Mouse (Mus musculus): ENCODE measurements around the gene Tbxas1. TPM values are rescaled to one million over a fixed set of nuclear protein-coding genes. Genes with fewer than 3 reads are reported as not detected.

Gene Tbxas1
- total and polyA plus RNA-seq, 3 experiments, result not detected

DNA sequence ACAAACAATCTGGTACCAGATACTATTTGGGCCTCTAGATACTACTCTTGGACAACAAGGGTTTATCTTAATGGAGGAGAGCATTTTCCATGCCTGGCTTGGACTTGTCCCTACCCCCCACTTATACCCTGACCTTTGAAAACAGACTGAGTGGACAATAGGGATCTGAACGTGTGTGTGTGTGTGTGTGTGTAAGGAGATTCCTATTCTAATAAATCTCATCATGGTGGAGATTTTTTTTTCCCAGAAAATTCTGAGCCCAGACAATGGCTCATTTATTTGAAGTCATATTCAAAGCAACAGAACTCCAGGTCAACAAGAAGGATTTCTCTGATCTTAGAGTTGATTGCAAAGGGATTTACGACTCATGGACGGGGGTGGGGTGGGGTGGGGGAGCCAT lies 183.7 kb downstream of the Tbxas1 start:
- H3K27me3 ChIP-seq (replicated peaks), result no peaks in the 10 kb centered on the region
- no peak overlapping the region for H3K4me2 ChIP-seq (ENCODE audit: insufficient read depth, low read depth, poor library complexity, severe bottlenecking)
- no peak for TF ChIP-seq MEF2A (IDR thresholded peaks at IDR 0.05; ENCODE audit: borderline replicate concordance, low read depth, low read length)
- no peak for TF ChIP-seq PAX5 (IDR thresholded peaks at IDR 0.05; ENCODE audit: low read length)
- peaks cover 10 to 47% of the 10 kb centered on the region in 2 experiments; a peak in 3 of 4 replicates for H3K4me1 ChIP-seq (ENCODE audit: control insufficient read depth in 1 of 2, insufficient read depth in 2 of 2)
- in situ Hi-C loops (cut with MboI; ENCODE audit: low pct_ligation_motif_present, low pct_unique_long_range_greater_than_20kb, low sequenced_read_pairs) (loop anchor here (25.0 kb wide), 1 partner anchor 322 kb away; no protein-coding TSS in a partner anchor), dilution Hi-C loops (cut with MboI; ENCODE audit: extremely low pct_ligation_motif_present, extremely low pct_unique_long_range_greater_than_20kb, low sequenced_read_pairs) (no loop called here)
- no peak overlapping the region for H3K27ac ChIP-seq (ENCODE audit: insufficient read depth, low read depth)
- H3K36me3 ChIP-seq (replicated peaks in 1 of 2; ENCODE audit: control insufficient read depth in 1 of 2, insufficient read depth in 1 of 2, low read length in 1 of 2), result no peaks in the 10 kb centered on the region
- H3K9ac ChIP-seq (ENCODE audit: insufficient read depth, low read depth), result no peak overlapping the region
- no peak overlapping the region for H3K4me3 ChIP-seq (replicated peaks in 1 of 3; ENCODE audit: low read depth in 2 of 3, low read length in 2 of 3, poor library complexity in 1 of 3)
- DNase-seq (ENCODE audit: extremely low read depth), result no peak
- no peaks in the 10 kb centered on the region for H3K79me2 ChIP-seq (replicated peaks; ENCODE audit: control insufficient read depth, extremely low read depth, insufficient read depth, poor library complexity, severe bottlenecking)
- H3K9me3 ChIP-seq (replicated peaks; ENCODE audit: low read length), result peaks cover 3% of the 10 kb centered on the region

DNA sequence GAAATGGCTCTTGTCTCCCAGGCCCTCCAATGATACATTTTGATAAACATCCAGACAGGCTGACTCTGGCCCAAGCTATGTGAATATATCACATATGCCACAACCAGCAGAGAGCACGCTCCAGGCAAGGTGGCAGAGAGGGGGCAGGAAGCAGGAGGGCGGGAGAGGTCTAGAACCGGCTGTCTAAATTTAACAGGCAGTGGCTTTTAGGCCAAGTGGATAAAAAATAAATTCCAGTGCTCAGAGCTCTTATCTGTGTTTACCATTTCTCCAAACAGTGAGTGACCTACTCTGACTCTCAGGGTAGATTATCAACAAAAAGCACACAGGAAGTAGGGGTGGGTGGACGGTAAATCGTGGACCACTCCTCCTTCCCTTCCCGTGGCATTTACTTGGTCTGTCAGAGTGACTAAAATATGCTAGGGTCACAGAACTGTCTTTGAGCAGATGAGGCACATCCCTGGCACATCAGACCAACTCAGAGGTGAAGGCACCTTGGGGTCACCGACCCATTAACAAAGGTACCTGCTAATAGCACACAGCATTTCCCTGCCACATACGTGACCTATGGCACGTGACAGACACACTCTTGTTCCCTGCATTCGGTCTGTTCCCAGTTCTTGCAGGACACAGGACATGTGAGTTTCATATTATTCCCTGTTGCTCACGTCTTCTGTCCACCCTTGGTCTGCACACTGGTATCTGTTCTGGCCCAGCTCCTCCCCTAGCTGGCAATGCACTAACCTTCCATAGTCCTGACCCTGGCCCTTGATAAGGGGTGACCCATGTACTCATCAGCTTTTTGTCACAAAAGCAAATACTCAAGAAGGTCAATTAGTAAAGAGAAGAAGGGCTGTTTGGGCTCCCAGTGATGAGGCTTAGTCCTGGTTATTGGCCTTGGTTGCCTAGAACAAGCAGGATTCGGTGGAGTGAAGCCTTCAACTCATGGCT lies 184.6 kb downstream of the Tbxas1 start:
- no peak for DNase-seq (ENCODE audit: extremely low read depth)
- Histone ChIP-seq H3K27ac (ENCODE audit: insufficient read depth, low read depth) (no peak overlapping the region), H3K36me3 (replicated peaks in 1 of 2; ENCODE audit: control insufficient read depth in 1 of 2, insufficient read depth in 1 of 2, low read length in 1 of 2) (no peaks in the 10 kb centered on the region), H3K4me2 (ENCODE audit: insufficient read depth, low read depth, poor library complexity, severe bottlenecking) (no peak overlapping the region), H3K4me1 (ENCODE audit: control insufficient read depth in 1 of 2, insufficient read depth in 2 of 2) (peaks cover 10 to 38% of the 10 kb centered on the region in 2 experiments; a peak in 3 of 4 replicates), H3K79me2 (replicated peaks; ENCODE audit: control insufficient read depth, extremely low read depth, insufficient read depth, poor library complexity, severe bottlenecking) (no peaks in the 10 kb centered on the region), H3K9me3 (replicated peaks; ENCODE audit: low read length) (peaks cover 3% of the 10 kb centered on the region), H3K27me3 (replicated peaks) (no peaks in the 10 kb centered on the region), H3K4me3 (replicated peaks in 1 of 3; ENCODE audit: low read depth in 2 of 3, low read length in 2 of 3, poor library complexity in 1 of 3) (no peak overlapping the region), H3K9ac (ENCODE audit: insufficient read depth, low read depth) (no peak overlapping the region)
- TF ChIP-seq CHD2 (IDR thresholded peaks at IDR 0.05; ENCODE audit: low read length) (no peak), ZMIZ1 (IDR thresholded peaks at IDR 0.05; ENCODE audit: low read depth, low read length) (no peak)
- in situ Hi-C loops (cut with MboI; ENCODE audit: low pct_ligation_motif_present, low pct_unique_long_range_greater_than_20kb, low sequenced_read_pairs) (loop anchor here (10.0 to 25.0 kb wide), 2 partner anchors 135 to 323 kb away; no protein-coding TSS in a partner anchor), dilution Hi-C loops (cut with MboI; ENCODE audit: extremely low pct_ligation_motif_present, extremely low pct_unique_long_range_greater_than_20kb, low sequenced_read_pairs) (no loop called here)

- no peak for DNase-seq (ENCODE audit: extremely low read depth)
- dilution Hi-C loops (cut with MboI; ENCODE audit: extremely low pct_ligation_motif_present, extremely low pct_unique_long_range_greater_than_20kb, low sequenced_read_pairs), result no loop called here
- Histone ChIP-seq H3K4me3 (replicated peaks in 1 of 3; ENCODE audit: low read depth in 2 of 3, low read length in 2 of 3, poor library complexity in 1 of 3) (no peak overlapping the region), H3K4me2 (ENCODE audit: insufficient read depth, low read depth, poor library complexity, severe bottlenecking) (no peak overlapping the region), H3K27me3 (replicated peaks) (no peaks in the 10 kb centered on the region), H3K27ac (ENCODE audit: insufficient read depth, low read depth) (no peak overlapping the region), H3K79me2 (replicated peaks; ENCODE audit: control insufficient read depth, extremely low read depth, insufficient read depth, poor library complexity, severe bottlenecking) (no peaks in the 10 kb centered on the region), H3K9me3 (replicated peaks; ENCODE audit: low read length) (peaks cover 3% of the 10 kb centered on the region), H3K4me1 (ENCODE audit: control insufficient read depth in 1 of 2, insufficient read depth in 2 of 2) (peaks cover 4 to 26% of the 10 kb centered on the region in 2 experiments; a peak in 3 of 4 replicates), H3K9ac (ENCODE audit: insufficient read depth, low read depth) (no peak overlapping the region), H3K36me3 (replicated peaks in 1 of 2; ENCODE audit: control insufficient read depth in 1 of 2, insufficient read depth in 1 of 2, low read length in 1 of 2) (no peaks in the 10 kb centered on the region)
- in situ Hi-C loops (cut with MboI; ENCODE audit: low pct_ligation_motif_present, low pct_unique_long_range_greater_than_20kb, low sequenced_read_pairs), result loop anchor here (10.0 to 25.0 kb wide), 2 partner anchors 136 to 324 kb away; no protein-coding TSS in a partner anchor
- TF ChIP-seq ETS1 (conservative IDR thresholded peaks at IDR 0.05; ENCODE audit: low read depth, low read length) (no peak), SIN3A (IDR thresholded peaks at IDR 0.05; ENCODE audit: low read length) (no peak), ELF1 (IDR thresholded peaks at IDR 0.05; ENCODE audit: low read depth, low read length) (no peak), CTCF (conservative IDR thresholded peaks at IDR 0.05 in 1 of 2, IDR thresholded peaks at IDR 0.05 in 1 of 2; ENCODE audit: low read depth in 2 of 2, low read length in 2 of 2) (no peak), CHD2 (IDR thresholded peaks at IDR 0.05; ENCODE audit: low read length) (no peak), TCF12 (IDR thresholded peaks at IDR 0.05; ENCODE audit: low read depth, low read length) (no peak), PAX5 (IDR thresholded peaks at IDR 0.05; ENCODE audit: low read length) (no peak), MYC (IDR thresholded peaks at IDR 0.05; ENCODE audit: low read depth, low read length) (no peak), POLR2AphosphoS2 (IDR thresholded peaks at IDR 0.05; ENCODE audit: low read depth, low read length) (no peak), KAT2A (IDR thresholded peaks at IDR 0.05; ENCODE audit: insufficient replicate concordance, low read length) (no peak)
Observed at GRCm38 (mm10) chr6:39061180-39061579, 186.0 kb downstream of the Tbxas1 start.

Data from CH12.LX (cell line).